Mouse (Mus musculus): ENCODE results near the gene Ptbp1.
"Not testable (repeated sequence)": the region's sequence is repeated elsewhere in the genome, so short reads cannot be mapped to it uniquely, and the experiment has no call there.

Gene Ptbp1

DNA sequence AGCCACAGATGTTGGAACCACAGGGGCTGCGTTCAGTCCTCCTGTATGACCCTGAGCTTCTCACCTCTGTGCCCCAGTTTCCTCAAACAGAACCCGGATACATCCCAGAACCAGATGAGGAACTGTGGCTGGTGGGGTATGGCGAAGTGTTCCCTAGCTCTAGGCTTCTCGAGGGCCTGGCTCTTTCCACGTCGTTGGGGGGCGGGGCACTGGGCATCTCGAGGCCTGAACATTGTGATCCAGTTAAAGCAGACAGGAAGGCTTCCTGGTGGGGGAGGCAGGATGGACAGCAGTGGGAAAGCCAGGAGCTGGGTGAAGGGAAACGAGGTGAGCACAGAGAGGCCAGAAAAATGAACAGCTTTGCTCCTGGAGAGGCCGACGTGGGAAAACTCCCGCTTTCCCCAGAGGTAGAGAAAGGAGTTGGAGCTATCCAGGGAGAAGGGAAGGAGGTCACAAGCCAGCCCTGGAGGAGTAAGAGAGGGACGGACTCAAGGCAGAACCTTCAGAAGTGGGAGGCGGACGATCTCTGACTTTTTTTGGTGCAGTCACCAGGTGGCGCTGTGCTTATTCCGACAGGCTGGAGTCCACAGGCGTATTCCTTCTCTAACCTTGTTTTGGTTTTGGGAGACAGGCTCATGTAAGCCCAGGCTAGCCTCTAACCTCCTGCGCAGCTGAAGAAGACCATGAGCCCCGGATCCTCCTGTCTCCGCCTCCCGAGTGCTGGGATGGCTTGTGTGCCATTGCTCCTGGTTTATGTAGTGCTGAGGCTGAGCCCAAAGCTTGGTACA lies 29.3 kb downstream of the Ptbp1 start:
- no peak for DNase-seq (ENCODE audit: low read depth, low spot score)

DNA sequence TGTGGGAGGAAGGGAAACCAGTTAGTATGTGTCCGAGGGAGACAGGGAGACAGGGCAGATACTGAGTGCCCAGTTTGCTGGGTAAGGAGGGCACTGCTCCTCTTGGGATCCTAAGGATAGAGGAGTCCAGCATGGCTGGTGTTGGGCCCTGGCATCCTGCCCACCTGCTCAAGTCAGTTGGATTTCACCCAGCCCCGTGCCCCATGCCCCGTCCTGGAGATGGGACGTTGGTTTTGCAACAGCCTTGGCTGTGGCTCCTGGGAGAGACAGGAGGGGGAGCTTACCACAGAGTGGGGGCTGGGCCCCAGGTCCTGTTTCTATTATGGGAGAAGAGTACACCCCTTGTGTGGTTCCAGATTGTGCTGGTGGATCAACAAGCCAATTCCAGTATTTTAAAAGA lies 30.2 kb downstream of the Ptbp1 start:
- DNase-seq (ENCODE audit: low read depth, low spot score), result no peak

DNA sequence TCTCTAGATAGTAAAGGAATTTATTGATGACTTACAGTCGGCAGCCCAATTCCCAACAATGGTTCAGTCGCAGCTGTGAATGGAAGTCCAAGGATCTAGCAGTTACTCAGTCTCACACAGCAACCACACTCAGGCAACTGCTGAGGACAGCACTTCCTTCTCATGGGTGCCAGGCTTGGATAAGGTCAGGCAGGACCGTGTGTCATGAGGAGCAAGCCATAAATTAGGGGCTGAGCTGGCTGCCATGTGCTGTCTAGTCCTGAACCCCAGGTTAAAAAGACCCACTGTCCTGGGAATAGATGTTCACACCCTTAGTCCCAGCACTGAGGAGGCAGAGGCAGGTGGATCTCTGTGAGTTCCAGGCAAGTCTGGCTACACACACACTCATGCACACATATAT lies 30.7 kb downstream of the Ptbp1 start:
- DNase-seq (ENCODE audit: low read depth, low spot score), result not testable (repeated sequence)

DNA sequence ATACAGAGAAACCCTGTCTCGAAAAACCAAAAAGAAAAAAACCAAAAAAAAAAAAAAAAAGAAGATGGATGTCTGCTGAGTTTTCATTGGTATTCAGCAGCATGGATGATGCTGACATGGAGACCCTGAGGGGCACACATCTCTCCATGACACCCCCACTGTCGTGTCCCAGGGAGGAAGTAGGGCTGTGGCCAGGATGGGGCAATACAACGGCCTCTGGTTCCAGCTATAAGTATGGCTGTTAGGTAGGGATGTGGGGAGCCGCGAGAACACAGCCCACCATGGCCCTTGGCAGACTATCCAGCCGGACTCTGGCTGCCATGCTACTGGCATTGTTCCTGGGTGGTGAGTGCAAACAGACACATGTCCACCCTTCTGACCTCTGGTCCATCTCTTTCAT lies 31.8 kb downstream of the Ptbp1 start, which contains the start of gene Elane:
TSS of gene Elane (plus strand) at position 194 of the 400 bp plus-strand sequence.
- DNase-seq (ENCODE audit: low read depth, low spot score), result no peak

DNA sequence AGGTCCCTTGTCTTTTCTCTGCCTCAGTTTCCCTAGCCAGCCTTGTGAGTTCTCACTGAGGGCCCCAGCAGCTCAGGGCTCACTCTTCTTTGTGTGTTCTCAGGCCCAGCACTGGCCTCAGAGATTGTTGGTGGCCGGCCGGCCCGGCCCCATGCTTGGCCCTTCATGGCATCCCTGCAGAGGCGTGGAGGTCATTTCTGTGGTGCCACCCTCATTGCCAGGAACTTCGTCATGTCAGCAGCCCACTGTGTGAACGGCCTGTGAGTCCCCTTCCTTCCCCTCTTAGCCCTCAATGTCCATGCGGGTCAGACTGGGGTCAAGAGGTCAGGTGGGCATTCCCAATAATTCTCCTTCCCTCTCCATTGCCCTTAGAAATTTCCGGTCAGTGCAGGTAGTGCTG lies 32.4 kb downstream of the Ptbp1 start:
- no peak for DNase-seq (ENCODE audit: low read depth, low spot score)

DNA sequence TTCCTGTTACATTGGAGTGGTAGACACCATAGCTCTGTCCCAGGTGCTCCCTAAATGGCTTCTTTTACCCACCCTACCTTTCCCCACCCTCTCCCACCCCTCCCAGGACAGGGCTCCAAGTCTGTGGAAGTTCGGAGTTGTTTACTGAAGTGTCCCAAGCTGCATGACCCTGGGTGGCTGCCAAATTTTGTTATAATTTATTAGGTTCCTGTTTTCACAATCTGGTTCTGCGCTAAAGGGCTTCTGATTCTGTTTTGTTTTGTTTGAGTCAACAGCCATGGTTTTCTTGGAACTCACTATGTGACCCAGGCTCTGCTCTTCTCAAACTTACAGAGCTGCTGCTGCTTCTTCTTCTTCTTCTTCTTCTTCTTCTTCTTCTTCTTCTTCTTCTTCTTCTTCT lies 35.2 kb downstream of the Ptbp1 start:
- DNase-seq (ENCODE audit: low read depth, low spot score), result no peak

DNA sequence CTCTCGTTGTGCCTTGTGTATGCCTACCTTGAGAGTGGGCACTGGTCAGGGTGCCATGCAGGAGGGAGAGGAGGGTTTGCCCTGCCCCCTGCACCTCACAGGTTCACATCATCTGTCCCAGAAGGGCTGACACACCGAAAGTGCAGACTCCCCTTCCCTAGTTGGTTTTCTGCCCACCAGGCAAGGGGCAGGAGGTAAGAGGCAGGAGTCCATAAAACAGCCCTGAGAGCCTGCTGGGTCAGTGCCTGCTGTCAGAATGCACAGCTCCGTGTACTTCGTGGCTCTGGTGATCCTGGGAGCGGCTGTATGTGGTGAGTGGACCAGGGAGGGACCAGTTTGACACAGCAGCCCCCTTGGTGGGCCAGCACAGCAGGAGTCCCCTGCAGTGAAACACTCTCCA lies 36.4 kb downstream of the Ptbp1 start, which contains the start of gene Cfd:
TSS of gene Cfd (plus strand) at position 184 of the 400 bp plus-strand sequence.
- DNase-seq (ENCODE audit: low read depth, low spot score), result no peak

DNA sequence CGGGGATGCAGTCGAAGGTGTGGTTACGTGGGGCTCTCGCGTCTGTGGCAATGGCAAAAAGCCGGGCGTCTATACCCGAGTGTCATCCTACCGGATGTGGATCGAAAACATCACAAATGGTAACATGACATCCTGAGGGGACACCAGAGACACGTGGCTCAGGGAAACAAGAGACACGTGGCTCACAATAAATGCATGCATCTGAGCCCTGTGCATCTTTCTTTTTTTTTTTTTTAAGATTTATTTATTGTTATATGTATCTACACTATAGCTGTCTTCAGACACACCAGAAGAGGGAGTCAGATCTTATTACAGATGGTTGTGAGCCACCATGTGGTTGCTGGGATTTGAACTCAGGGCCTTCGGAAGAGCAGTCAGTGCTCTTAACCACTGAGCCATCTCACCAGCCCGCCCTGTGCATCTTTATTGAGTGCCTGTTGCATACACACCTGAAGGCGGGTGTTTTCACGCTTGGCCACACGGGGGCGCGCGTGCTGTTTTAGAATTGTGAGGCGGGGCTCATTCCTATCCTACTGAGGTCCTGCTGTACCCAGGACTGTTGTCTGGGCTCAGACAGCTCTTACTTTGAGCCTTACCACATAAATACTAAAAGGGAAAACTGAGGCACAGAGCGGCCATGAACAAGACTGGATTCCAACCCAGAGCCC lies 38.4 kb downstream of the Ptbp1 start:
- not testable (repeated sequence) for DNase-seq (ENCODE audit: low read depth, low spot score)

DNA sequence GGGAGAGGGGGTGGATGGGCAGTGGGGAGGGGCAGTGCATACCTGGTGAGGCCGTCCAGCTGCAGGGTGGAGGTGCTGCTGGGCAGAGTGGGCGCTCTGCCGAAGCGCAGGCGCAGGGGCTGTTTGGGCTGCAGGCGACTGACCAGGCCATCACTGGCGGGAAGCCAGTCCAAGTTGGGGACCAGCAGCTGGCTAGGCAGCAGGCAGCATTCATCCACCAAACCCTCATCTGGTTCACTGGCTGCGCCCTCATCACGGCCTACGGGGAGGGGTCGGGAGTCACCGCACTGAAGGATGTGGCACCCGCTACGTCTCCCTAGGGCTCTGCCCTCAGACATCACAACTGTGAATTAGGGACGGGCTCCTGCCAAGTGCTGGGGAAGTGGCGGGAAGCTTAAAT lies 42.1 kb downstream of the Ptbp1 start:
- DNase-seq (ENCODE audit: low read depth, low spot score), result no peak

DNA sequence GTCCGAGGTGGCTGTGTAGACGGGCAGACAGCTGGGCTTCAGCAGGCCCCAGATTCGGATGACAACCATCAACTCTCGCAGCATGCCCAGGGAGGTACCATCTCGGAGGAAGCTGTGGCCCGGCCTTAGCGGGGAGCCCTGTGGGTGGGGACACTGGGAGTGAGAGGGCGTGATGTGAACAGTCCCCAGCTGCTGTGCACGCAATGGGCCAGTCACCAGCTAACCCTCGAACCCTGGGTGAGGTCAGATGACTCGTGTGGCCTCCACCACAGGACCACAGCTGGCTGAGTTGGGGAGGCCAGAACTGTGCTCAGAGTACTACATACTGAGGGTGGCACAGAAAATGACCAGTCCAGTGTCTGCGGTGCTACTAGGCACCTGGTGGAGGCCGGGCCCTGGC lies 42.6 kb downstream of the Ptbp1 start:
- DNase-seq (ENCODE audit: low read depth, low spot score), result no peak

DNA sequence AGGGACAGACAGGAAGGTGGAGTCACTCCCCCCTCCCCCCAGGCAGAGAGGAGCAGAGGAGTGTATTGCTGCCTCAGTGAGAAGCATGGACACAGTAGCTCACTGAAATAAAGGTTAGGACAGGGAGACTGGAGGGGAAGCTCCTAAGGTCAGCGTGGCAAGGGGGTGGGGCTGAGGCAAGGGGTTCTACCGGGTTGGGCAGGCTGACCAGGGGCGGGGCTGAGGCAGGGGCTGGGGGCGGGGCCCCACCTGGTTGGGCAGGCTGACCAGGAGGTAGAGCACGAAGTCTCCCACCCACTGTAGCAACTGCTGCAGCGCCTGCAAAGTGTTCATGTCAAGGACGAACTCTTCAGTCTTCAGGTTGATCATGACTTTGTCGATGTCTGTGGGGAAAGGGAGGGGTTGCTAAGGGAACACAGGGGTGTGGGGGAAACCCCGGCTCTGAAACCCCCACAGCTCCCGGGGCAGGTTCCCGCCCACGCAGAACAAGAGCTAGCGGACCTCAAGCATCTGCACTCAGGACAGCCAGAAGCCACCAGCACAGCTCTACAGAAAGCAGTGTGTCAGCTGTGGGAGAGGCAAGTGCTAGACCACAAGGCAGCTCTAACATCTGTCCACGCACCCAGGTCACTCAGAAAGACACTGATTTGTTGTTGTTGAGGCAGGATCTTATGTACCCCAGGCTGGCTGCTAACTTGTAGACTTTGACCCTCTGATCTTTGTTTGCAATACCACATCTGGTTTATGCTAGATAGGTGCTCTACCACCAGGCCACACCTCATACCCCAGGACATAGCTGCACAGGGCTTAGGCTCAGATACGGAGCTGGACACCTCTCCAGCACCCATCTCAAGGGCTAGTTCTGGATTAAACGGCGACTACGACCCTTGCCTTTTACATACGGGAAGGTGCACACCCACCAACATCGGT lies 43.4 kb downstream of the Ptbp1 start:
- DNase-seq (ENCODE audit: low read depth, low spot score), result no peak

DNA sequence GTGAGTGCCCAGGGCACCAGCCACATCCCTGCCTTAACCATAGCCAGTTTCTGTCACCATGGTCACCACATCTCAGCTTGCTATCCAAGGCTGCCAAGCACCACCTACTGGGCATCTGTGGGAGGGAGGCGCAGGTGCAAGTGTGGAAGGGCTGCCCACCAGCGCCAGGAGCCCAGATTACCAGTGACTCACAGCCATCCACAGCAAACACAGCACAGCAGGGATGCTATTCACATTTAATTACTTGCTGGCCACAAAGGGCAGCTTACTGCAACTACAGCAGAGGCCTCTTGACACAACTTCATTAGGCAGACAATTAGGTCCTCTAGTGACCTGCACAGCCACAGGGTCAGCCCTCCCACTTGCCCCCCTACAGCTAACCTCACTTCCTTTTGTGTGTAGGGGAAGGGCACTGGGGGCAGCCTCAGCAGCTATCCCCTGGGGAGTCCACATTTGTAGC lies 46.8 kb downstream of the Ptbp1 start:
- DNase-seq (ENCODE audit: low read depth, low spot score), result peak; percentile 28

DNA sequence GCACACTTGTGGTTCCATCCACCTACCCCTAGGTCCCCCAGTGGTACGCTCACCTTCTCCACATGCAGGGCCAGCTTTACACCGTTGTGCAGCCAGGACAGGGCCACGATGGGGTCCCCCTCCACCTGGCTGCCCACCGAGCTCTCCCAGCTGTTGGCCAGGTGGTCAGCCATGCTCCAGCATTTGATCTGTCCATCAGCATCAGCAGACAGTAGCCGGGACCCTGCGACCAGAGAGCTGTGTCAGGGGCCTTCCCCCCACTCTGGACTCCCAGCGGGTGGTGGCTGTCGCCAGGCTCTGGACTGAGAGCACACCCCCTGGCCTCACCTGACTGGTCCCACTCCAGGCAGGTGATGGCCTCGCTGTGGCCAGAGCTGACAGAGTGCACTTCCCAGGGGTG lies 52.5 kb downstream of the Ptbp1 start:
- no peak for DNase-seq (ENCODE audit: low read depth, low spot score)

DNA sequence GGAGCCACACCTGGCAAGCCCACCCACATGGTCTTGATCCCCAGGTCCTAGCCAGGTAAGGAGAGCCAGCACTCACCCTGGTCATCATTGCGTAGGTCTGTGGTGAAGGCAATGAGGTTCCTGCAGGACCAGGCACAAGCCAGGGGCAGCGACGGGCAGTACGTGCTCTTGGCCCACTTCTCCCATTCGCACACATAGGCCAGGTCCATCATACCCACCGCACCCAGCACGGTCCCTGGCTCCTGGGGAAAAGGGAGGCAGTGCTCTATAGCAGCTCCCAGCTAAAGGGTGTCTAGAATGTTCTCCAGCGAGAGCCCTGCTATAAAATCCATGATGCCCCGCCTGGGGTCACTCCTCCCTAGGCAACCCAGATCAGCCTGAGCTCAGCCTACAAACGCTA lies 53.2 kb downstream of the Ptbp1 start:
- DNase-seq (ENCODE audit: low read depth, low spot score), result no peak

DNA sequence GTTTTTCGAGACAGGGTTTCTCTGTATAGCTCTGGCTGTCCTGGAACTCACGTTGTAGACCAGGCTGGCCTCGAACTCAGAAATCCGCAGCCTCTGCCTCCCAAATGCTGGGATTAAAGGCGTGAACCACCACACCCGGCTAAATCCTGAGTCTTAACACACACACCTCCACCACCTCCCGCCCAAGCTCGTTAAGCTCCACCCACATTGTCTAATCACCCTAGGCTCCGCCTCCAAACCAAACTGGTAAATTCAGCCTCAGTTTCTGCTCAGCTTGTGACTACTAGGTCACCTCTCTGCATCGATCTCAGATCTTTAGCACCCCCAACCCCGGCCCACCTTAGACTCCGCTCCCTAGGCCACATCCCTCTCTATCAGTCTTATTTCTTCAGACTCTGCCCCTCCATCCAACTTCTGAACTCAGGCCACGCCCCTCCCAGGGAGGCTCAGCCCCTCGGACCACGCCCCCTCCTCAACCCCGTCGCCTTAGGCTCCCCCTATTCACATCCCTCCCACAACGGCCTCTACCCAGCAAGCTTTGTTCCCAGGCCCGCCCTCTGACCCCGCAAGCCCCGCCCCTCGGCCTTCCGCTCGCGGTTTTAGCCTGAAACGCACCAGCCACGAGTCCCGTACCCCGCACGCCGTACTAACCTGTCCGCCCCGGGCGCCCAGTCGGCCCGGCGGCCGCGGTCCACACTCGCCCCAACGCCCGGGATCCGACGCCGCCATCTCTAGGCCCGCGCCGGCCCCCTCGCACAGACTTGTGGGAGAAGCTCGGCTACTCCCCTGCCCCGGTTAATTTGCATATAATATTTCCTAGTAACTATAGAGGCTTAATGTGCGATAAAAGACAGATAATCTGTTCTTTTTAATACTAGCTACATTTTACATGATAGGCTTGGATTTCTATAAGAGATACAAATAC lies 54.2 kb downstream of the Ptbp1 start, which contains the start of gene Med16:
TSS of gene Med16 (minus strand) at position 757 of the 925 bp plus-strand sequence.
- DNase-seq (ENCODE audit: low read depth, low spot score), result peak; percentile 89

DNA sequence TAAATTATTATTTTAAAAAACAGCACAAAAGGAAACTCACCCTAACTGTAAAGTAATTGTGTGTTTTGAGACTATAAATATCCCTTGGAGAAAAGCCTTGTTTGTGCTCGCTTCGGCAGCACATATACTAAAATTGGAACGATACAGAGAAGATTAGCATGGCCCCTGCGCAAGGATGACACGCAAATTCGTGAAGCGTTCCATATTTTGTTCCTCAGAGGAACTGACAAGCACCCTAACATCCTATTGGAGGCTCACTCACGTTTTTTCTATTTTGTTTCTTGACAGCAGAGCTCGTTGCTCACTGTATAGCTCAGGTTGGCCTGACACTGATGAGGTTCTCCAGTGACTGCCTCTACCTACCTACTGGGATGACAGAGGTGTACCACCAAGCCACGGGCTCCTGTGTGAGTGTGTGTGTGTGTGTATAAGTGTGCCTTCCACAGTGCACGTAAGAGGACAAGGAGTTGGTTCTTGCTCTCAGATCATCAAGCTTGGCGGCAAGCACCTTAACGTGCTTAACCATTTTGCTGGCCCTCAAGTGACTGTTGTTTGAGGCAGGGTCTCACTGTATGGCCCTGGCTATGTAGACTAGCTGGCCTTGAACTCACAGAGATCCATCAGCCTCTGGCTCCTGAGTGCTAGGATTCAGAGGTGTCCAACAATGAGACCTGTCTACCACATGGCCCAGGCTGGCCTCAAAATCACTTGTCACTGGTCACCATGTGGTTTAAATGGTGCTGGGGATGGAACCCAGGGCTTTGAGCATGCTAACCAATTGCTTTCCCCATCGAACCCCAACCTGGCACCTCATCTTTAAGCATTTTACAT lies 55.1 kb downstream of the Ptbp1 start:
- no peak for DNase-seq (ENCODE audit: low read depth, low spot score)

DNA sequence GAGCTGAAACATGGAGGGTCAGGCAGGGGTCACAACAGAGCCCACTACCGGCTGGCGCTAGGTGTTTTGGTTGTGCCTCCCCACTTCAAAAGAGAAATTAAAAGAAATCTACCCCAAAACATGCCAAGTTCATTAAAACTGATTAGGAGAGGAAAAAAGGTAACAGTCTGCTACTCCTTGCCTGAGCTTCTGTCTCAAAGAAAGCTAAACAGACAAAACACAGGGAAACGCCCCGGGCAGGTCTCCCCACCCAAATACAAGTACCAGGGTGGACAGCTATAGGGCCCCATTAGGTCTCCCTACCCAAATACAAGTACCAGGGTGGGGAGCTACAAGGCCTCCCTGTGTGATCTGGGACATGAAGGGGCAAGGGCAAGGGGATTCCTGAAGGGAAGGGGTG lies 56.3 kb downstream of the Ptbp1 start, which contains the start of gene Gm26602:
TSS of gene Gm26602 (plus strand) at position 301 of the 400 bp plus-strand sequence.
- no peak for DNase-seq (ENCODE audit: low read depth, low spot score)

DNA sequence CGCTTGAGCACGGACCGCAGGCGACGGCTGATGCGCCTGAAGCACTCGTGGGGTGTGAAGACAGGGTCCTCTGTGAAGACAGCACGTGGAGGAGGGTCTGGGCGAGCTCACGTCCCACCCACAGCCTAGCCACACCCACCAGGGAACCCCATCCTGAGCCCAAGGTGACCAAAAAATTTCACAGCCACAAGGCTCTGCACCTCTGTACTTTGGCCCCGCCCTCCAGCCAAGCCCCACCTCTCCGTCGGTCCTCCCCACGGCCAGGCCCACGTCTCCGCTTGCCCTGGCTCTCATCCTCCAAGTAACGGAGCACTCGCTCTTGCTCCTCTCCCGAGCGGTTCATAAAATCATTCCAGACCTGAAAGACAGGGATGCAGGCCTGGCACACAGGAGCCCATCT lies 58.2 kb downstream of the Ptbp1 start:
- no peak for DNase-seq (ENCODE audit: low read depth, low spot score)

Measured in brain, embryonic 18.5 days (tissue).